24 mouse cellular contexts compared by ENCODE assay signal in the genomic region with DNA sequence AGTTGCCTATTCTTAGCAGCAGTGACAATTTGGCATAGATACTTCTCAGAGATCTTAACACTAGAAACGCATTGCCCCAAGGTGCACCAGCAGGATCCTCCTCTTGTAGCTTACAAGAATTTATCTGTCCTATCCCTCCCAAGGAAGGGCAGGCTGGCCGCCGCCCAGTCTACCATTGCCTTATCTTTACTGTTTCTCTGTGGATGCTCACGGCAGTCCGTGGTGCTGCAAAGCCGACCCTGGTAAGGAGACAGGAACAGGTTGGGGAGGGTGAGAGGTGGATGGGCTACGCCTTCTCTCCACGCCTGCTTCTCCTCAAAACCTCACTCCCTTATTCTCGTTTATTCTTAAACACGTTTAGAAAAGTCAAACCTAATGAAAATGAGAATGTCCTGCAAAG.
DNase-seq lines count a peak whose midpoint lies in the region; ATAC-seq and TF ChIP-seq lines count a peak whose summit lies in the region.
"Had no signal": no experiment of that assay in that cellular context is flagged by ENCODE, and none has a peak within 500 bp of the region (broad histone marks: within the 10 kb centered on the region; RNA-seq: fewer than 3 reads in every experiment).

No protein-coding gene starts in this region.

- TF ChIP-seq CTCF in heart, postnatal 0 days (IDR thresholded peaks at IDR 0.05; ENCODE audit: low read depth), result no peak
- TF ChIP-seq CTCF in lung, postnatal 0 days (IDR thresholded peaks at IDR 0.05), result no peak
- no peak for TF ChIP-seq CTCF in stomach, postnatal 0 days (IDR thresholded peaks at IDR 0.05; ENCODE audit: low read depth)

- no peak overlapping the region for H3K9ac ChIP-seq in heart, postnatal 0 days (replicated peaks; ENCODE audit: low read depth, low read length)
- no peak overlapping the region for H3K9ac ChIP-seq in lung, embryonic 16.5 days (ENCODE audit: low read length)
- H3K9ac ChIP-seq in lung, postnatal 0 days (replicated peaks; ENCODE audit: low read depth), result no peak overlapping the region
- H3K9ac ChIP-seq in stomach, postnatal 0 days (ENCODE audit: low read length), result no peak overlapping the region
- H3K9ac ChIP-seq: embryonic facial prominence, embryonic 13.5 days; embryonic facial prominence, embryonic 15.5 days; forebrain, embryonic 12.5 days had no signal

- H3K4me3 ChIP-seq in heart, postnatal 0 days (ENCODE audit: low read depth, low read length), result no peak overlapping the region
- H3K4me3 ChIP-seq in lung, embryonic 16.5 days (ENCODE audit: low read length), result no peak overlapping the region
- no peak overlapping the region for H3K4me3 ChIP-seq in lung, postnatal 0 days (ENCODE audit: low read depth, low read length)
- no peak overlapping the region for H3K4me3 ChIP-seq in stomach, postnatal 0 days (ENCODE audit: low read depth, low read length)
- H3K4me3 ChIP-seq: embryonic facial prominence, embryonic 13.5 days; embryonic facial prominence, embryonic 15.5 days; erythroblast, embryonic 14.5 days; forebrain, embryonic 10.5 days; forebrain, embryonic 12.5 days had no signal

- ATAC-seq in heart, postnatal 0 days (ENCODE audit: insufficient read depth, low read depth), result no peak
- ATAC-seq in lung, embryonic 16.5 days (ENCODE audit: low read depth), result no peak
- ATAC-seq in lung, postnatal 0 days, result no peak
- no peak for ATAC-seq in stomach, postnatal 0 days (ENCODE audit: low FRiP score, low TSS enrichment)
- ATAC-seq: forebrain, embryonic 14.5 days had no signal

- H3K27ac ChIP-seq in heart, postnatal 0 days (ENCODE audit: low read depth), result peak overlapping the region; percentile 15; the same call in 1 of the 2 replicates
- 0 out of 2 replicates have a peak overlapping the region, but pooled peaks have one; percentile 43 for H3K27ac ChIP-seq in lung, embryonic 16.5 days (ENCODE audit: low read length)
- H3K27ac ChIP-seq in lung, postnatal 0 days (ENCODE audit: low read length), result no peak overlapping the region
- no peak overlapping the region for H3K27ac ChIP-seq in stomach, postnatal 0 days (replicated peaks)
- H3K27ac ChIP-seq: embryonic facial prominence, embryonic 13.5 days; embryonic facial prominence, embryonic 15.5 days; forebrain, embryonic 10.5 days; forebrain, embryonic 12.5 days had no signal

- H3K4me2 ChIP-seq in heart, postnatal 0 days (ENCODE audit: low read depth, low read length), result no peak overlapping the region
- H3K4me2 ChIP-seq in lung, embryonic 16.5 days (ENCODE audit: low read depth, low read length), result no peak overlapping the region
- H3K4me2 ChIP-seq in lung, postnatal 0 days (replicated peaks; ENCODE audit: low read depth, low read length), result no peak overlapping the region
- no peak overlapping the region for H3K4me2 ChIP-seq in stomach, postnatal 0 days (replicated peaks; ENCODE audit: low read depth)
- H3K4me2 ChIP-seq: embryonic facial prominence, embryonic 13.5 days; embryonic facial prominence, embryonic 15.5 days; forebrain, embryonic 12.5 days had no signal

- DNase-seq in heart, adult 11 months, result peak; percentile 84
- no peak for DNase-seq in heart, adult 8-10 months (ENCODE audit: low spot score)
- DNase-seq in heart, postnatal 0 days (ENCODE audit: low spot score), result no peak
- no peak for DNase-seq in heart, adult 9 months (ENCODE audit: low spot score in 2 of 2)
- no peak for DNase-seq in lung, postnatal 0 days (ENCODE audit: low spot score)
- DNase-seq in stomach, postnatal 0 days (ENCODE audit: low spot score), result peak; percentile 8
- no peak for DNase-seq in B cell, adult 2 months
- DNase-seq: adrenal gland, adult 2 months; adrenal gland, postnatal 10 days; adrenal gland, postnatal 25 days; cerebellum, adult 11 months; cerebellum, adult 18-20 months; cerebellum, adult 8-10 months; cerebellum, adult 9-11 months; cerebellum, postnatal 14 days; cerebellum, postnatal 36 days; embryo, embryonic 11 days had no signal

- H3K27me3 ChIP-seq in heart, postnatal 0 days (ENCODE audit: control insufficient read depth, insufficient read depth, low read length), result no peaks in the 10 kb centered on the region
- no peaks in the 10 kb centered on the region for H3K27me3 ChIP-seq in lung, embryonic 16.5 days (ENCODE audit: control insufficient read depth, insufficient read depth, low read depth, low read length)
- H3K27me3 ChIP-seq in lung, postnatal 0 days (replicated peaks; ENCODE audit: insufficient read depth, low read length), result no peaks in the 10 kb centered on the region
- no peaks in the 10 kb centered on the region for H3K27me3 ChIP-seq in stomach, postnatal 0 days (ENCODE audit: control insufficient read depth, insufficient read depth, low read length)
- H3K27me3 ChIP-seq: embryonic facial prominence, embryonic 13.5 days; embryonic facial prominence, embryonic 15.5 days; forebrain, embryonic 12.5 days had no signal

- peaks cover 43% of the 10 kb centered on the region for H3K4me1 ChIP-seq in heart, postnatal 0 days (ENCODE audit: control insufficient read depth, insufficient read depth)
- peaks cover 11% of the 10 kb centered on the region for H3K4me1 ChIP-seq in lung, embryonic 16.5 days (replicated peaks; ENCODE audit: control insufficient read depth, insufficient read depth, low read length)
- no peaks in the 10 kb centered on the region; the same call in 1 of the 2 replicates for H3K4me1 ChIP-seq in lung, postnatal 0 days (ENCODE audit: insufficient read depth, low read depth, low read length)
- H3K4me1 ChIP-seq in stomach, postnatal 0 days (replicated peaks; ENCODE audit: control insufficient read depth, insufficient read depth), result no peaks in the 10 kb centered on the region
- H3K4me1 ChIP-seq: embryonic facial prominence, embryonic 15.5 days; forebrain, embryonic 12.5 days had no signal

- no peak for TF ChIP-seq EP300 in heart, postnatal 0 days (IDR thresholded peaks at IDR 0.05; ENCODE audit: low read depth)
- TF ChIP-seq EP300 in lung, postnatal 0 days (IDR thresholded peaks at IDR 0.05), result no peak
- no peak for TF ChIP-seq EP300 in stomach, postnatal 0 days (optimal IDR thresholded peaks at IDR 0.05)

- 0 out of 2 replicates have a peak, but pooled peaks cover 4% of the 10 kb centered on the region for H3K36me3 ChIP-seq in heart, postnatal 0 days (replicated peaks; ENCODE audit: control insufficient read depth, insufficient read depth, low read length)
- H3K36me3 ChIP-seq in lung, embryonic 16.5 days (ENCODE audit: control insufficient read depth, insufficient read depth, low read length), result no peaks in the 10 kb centered on the region
- H3K36me3 ChIP-seq in lung, postnatal 0 days (ENCODE audit: insufficient read depth, low read length), result no peaks in the 10 kb centered on the region
- no peaks in the 10 kb centered on the region for H3K36me3 ChIP-seq in stomach, postnatal 0 days (ENCODE audit: control insufficient read depth, insufficient read depth, low read length)
- H3K36me3 ChIP-seq: forebrain, embryonic 10.5 days; forebrain, embryonic 12.5 days had no signal

- no peaks in the 10 kb centered on the region for H3K9me3 ChIP-seq in heart, postnatal 0 days (replicated peaks; ENCODE audit: control insufficient read depth, low read length)
- H3K9me3 ChIP-seq in lung, embryonic 16.5 days (ENCODE audit: control insufficient read depth, low read length), result no peaks in the 10 kb centered on the region
- no peaks in the 10 kb centered on the region for H3K9me3 ChIP-seq in lung, postnatal 0 days (ENCODE audit: low read length)
- H3K9me3 ChIP-seq in stomach, postnatal 0 days (ENCODE audit: control insufficient read depth, low read length), result no peaks in the 10 kb centered on the region
- H3K9me3 ChIP-seq: embryonic facial prominence, embryonic 13.5 days; embryonic facial prominence, embryonic 15.5 days; forebrain, embryonic 10.5 days; forebrain, embryonic 12.5 days had no signal

- 75% methylated on average over 10 of the region's 10 CpGs for WGBS in heart, postnatal 0 days
- WGBS in lung, embryonic 16.5 days, result 80% methylated on average over 10 of the region's 10 CpGs
- 81% methylated on average over 10 of the region's 10 CpGs for WGBS in lung, postnatal 0 days
- WGBS in stomach, postnatal 0 days, result 79% methylated on average over 10 of the region's 10 CpGs

Comparison
In these comparisons a context has a peak if more than half of its experiments do, and no peak if none do; other contexts are left out.
1. DNase-seq: peak in heart, adult 11 months (single experiment) and stomach, postnatal 0 days (single experiment); none in heart, adult 8-10 months (single experiment), heart, postnatal 0 days (single experiment), heart, adult 9 months (0 of 2), lung, postnatal 0 days (single experiment) and B cell, adult 2 months (0 of 2).
2. H3K27ac ChIP-seq: peak in heart, postnatal 0 days (single experiment) and lung, embryonic 16.5 days (single experiment); none in lung, postnatal 0 days (single experiment) and stomach, postnatal 0 days (single experiment).